Mouse (Mus musculus) intestine, embryonic 14.5 days (tissue): Measurements from ENCODE around the gene Wwp2. TPM values are rescaled to one million over a fixed set of nuclear protein-coding genes. Genes with fewer than 3 reads are reported as not detected.
A peak's percentile ranks its signal among the peaks of the same experiment; 100 is the strongest.

Experiments used
- ATAC-seq: fragments of 200-750 bp; cut with Nextera tagmentation; replicated peaks from 2 replicates; pipeline ENCODE4 v1.8.0; 2017; ENCODE audit warnings: low read depth, moderate number of reproducible peaks, moderate TSS enrichment, moderate library complexity; ENCODE audit not compliant: low FRiP score, low TSS enrichment
- DNase-seq: peaks from one replicate; pipeline ENCODE4 v3.0.0-alpha.2; 2018; ENCODE audit warnings: low spot score
- H3K27ac ChIP-seq: fragments of 300-500 bp; sonication (generic); 2 replicates; pipeline ENCODE4 v1.5.1; 2014; ENCODE audit warnings: low read depth, mild to moderate bottlenecking, control low read depth
- H3K27me3 ChIP-seq: fragments of 300-500 bp; sonication (generic); replicated peaks from 2 replicates; pipeline ENCODE4 v1.6.1; 2014; ENCODE audit warnings: low read length, control low read depth; ENCODE audit not compliant: control insufficient read depth, insufficient read depth
- H3K36me3 ChIP-seq: fragments of 300-500 bp; sonication (generic); 2 replicates; pipeline ENCODE4 v1.6.1; 2014; ENCODE audit warnings: low read length, control low read depth; ENCODE audit not compliant: control insufficient read depth, insufficient read depth
- H3K4me1 ChIP-seq: fragments of 300-500 bp; sonication (generic); replicated peaks from 2 replicates; pipeline ENCODE4 v1.6.1; 2014; ENCODE audit warnings: low read length, control low read depth, mixed read lengths; ENCODE audit not compliant: control insufficient read depth, insufficient read depth
- H3K4me2 ChIP-seq: fragments of 300-500 bp; sonication (generic); 2 replicates; pipeline ENCODE4 v1.6.1; 2014; ENCODE audit warnings: low read length
- H3K4me3 ChIP-seq: fragments of 300-500 bp; sonication (generic); 2 replicates; pipeline ENCODE4 v1.5.1; 2014; ENCODE audit warnings: low read depth, low read length, control low read depth, mixed read lengths
- H3K9ac ChIP-seq: fragments of 300-500 bp; sonication (generic); 2 replicates; pipeline ENCODE4 v1.6.1; 2014; ENCODE audit warnings: mild to moderate bottlenecking, low read length
- H3K9me3 ChIP-seq: fragments of 300-500 bp; sonication (generic); 2 replicates; pipeline ENCODE4 v1.6.1; 2016; ENCODE audit warnings: low read length, control low read depth; ENCODE audit not compliant: control insufficient read depth
- WGBS: fragments of 180-500 bp; shearing (Covaris S2); extraction: QIAGEN DNeasy Blood & Tissue Kit; methylation state at CpG from one replicate; pipeline ENCODE4 v1.1.7; 2014; 5-methylcytosine and 5-hydroxymethylcytosine counted together
- polyA plus RNA-seq: library from polyadenylated mRNA; unstranded; fragments of >200 nt; fragmentation: Nextera tagmentation; extraction: Ambion mirVana; gene quantifications from 2 replicates; pipeline ENCODE4 v1.2.1, GENCODE M21; 2014

Gene Wwp2
- polyA plus RNA-seq, 1 experiment from 2014 or later: 43.6 TPM

DNA sequence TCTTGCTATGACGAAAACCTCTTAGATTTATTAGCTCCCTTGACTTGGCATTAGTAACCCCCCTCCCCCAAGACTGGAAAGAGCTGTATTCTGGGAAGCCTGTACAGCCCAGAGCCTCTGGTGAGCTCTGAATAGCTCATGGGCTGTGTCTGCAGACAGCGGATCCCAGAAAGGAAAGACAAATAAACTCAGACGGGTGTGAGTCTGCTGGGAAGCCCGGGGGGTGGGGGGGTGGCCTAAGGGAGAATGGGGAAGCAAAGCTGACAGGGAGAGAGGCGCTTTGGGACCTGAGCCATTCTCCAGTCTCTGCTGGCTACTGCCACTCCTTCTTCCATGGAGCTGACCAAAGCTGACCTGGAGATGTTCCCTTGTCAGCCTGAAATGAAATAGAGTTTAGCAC is 53.8 kb downstream of the Wwp2 start:
- 13% methylated on average over 5 of the region's 5 CpGs for WGBS
- H3K4me2 ChIP-seq: no peak overlapping the region
- peak overlapping the region; percentile 52 for H3K27ac ChIP-seq
- no peaks in the 10 kb centered on the region for H3K27me3 ChIP-seq
- no peak for DNase-seq
- no peak for ATAC-seq
- H3K4me3 ChIP-seq: no peak overlapping the region
- H3K4me1 ChIP-seq: peaks cover 25% of the 10 kb centered on the region
- no peak overlapping the region for H3K9ac ChIP-seq
- H3K36me3 ChIP-seq: no peaks in the 10 kb centered on the region
- H3K9me3 ChIP-seq: no peaks in the 10 kb centered on the region

DNA sequence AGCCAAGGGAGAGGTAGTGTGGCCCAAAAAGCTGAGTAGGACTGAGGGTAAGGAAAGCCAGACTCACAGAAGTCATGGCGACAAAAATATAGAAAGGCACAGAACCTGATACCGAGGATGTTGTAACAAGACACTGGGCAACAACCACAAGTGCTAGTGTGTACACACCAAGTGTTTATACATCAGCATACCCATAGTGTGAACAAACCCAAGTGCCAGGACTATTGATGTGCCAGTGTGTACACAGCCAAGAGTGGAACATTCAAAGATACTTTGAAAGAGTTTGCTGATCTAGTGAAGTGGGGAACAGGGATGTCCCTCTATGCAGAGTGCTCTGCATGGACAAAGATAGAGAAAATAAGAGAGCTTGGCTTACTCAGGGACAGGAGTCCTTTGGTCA is 54.5 kb downstream of the Wwp2 start:
- WGBS: 63% methylated on average over 2 of the region's 2 CpGs
- no peaks in the 10 kb centered on the region for H3K27me3 ChIP-seq

DNA sequence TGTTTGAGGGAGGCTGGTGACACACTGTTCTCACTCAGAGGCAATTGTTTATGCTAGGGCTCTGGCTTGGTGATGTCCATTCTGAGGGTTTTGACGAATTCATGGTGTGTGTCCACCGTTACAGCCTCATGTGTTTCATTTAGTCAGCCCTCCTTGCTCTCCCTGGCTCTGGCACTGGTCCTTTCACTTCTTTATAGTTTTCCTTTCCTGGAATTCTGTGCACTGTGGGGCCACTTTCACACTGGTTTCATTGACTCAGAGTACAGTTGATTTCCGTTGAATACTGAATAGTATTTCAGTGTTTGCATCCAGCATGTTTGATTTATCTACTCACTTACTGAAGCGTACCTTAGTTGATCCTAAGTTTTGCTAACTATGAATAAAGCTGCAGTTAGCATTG is 55.0 kb downstream of the Wwp2 start:
- Histone ChIP-seq H3K27ac (no peak overlapping the region), H3K9me3 (no peaks in the 10 kb centered on the region), H3K4me2 (no peak overlapping the region), H3K27me3 (no peaks in the 10 kb centered on the region), H3K4me3 (no peak overlapping the region), H3K4me1 (peaks cover 35% of the 10 kb centered on the region), H3K36me3 (no peaks in the 10 kb centered on the region), H3K9ac (no peak overlapping the region)
- WGBS: 47% methylated on average over 4 of the region's 4 CpGs
- ATAC-seq: no peak
- no peak for DNase-seq

More for the DNA sequence above, 54.5 kb downstream of the Wwp2 start:
- Histone ChIP-seq H3K9ac (no peak overlapping the region), H3K9me3 (no peaks in the 10 kb centered on the region), H3K36me3 (no peaks in the 10 kb centered on the region), H3K4me3 (no peak overlapping the region), H3K4me1 (peaks cover 31% of the 10 kb centered on the region), H3K27ac (no peak overlapping the region), H3K4me2 (no peak overlapping the region)
- ATAC-seq (no peak), DNase-seq (no peak)

GRCm38 (mm10) chr8:107491831-107492230 is 55.7 kb downstream of the Wwp2 start:
- Histone ChIP-seq H3K4me1 (peaks cover 35% of the 10 kb centered on the region), H3K27me3 (no peaks in the 10 kb centered on the region), H3K27ac (no peak overlapping the region), H3K4me3 (no peak overlapping the region), H3K36me3 (no peaks in the 10 kb centered on the region), H3K9me3 (no peaks in the 10 kb centered on the region), H3K9ac (no peak overlapping the region), H3K4me2 (no peak overlapping the region)
- DNase-seq (no peak), ATAC-seq (no peak)

DNA sequence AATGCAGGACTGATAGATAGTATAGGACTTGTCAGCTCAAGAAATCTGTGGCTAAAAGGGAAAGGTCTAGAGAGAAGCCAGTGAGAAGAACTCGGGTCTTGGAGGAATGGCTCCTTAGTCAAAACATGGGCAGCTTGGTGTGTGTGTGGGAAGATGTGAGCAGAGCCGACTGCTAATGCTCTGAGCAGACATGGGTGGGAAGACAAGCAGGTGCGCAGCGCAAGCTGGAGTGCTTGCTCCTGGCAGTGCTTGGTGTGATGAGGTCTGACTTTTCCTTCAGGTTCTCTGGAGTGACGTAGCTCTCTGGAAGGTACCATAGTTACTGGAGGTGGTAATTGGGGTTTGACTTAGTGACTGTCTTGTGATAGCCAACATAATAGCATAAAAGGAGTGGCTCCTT is 56.6 kb downstream of the Wwp2 start:
- Histone ChIP-seq H3K27me3 (no peaks in the 10 kb centered on the region), H3K4me1 (peaks cover 35% of the 10 kb centered on the region), H3K9ac (no peak overlapping the region), H3K36me3 (no peaks in the 10 kb centered on the region), H3K4me2 (no peak overlapping the region), H3K27ac (no peak overlapping the region), H3K4me3 (no peak overlapping the region), H3K9me3 (no peaks in the 10 kb centered on the region)
- DNase-seq (no peak), ATAC-seq (no peak)
- WGBS: 98% methylated on average over 5 of the region's 5 CpGs

GRCm38 (mm10) chr8:107495425-107495824 is 59.3 kb downstream of the Wwp2 start:
- WGBS: 51% methylated on average over 9 of the region's 9 CpGs
- no peaks in the 10 kb centered on the region for H3K27me3 ChIP-seq
- ATAC-seq (no peak), DNase-seq (no peak)
- H3K4me2 ChIP-seq: no peak overlapping the region; the same call in 1 of the 2 replicates
- no peaks in the 10 kb centered on the region for H3K36me3 ChIP-seq
- peaks cover 24% of the 10 kb centered on the region for H3K4me1 ChIP-seq
- no peak overlapping the region for H3K9ac ChIP-seq
- no peaks in the 10 kb centered on the region for H3K9me3 ChIP-seq
- no peak overlapping the region for H3K4me3 ChIP-seq
- H3K27ac ChIP-seq: 0 out of 2 replicates have a peak overlapping the region, but pooled peaks have one; percentile 38

- no peak overlapping the region for H3K9ac ChIP-seq
- no peaks in the 10 kb centered on the region for H3K27me3 ChIP-seq
- peaks cover 17% of the 10 kb centered on the region for H3K4me1 ChIP-seq
- H3K27ac ChIP-seq: no peak overlapping the region
- DNase-seq (no peak), ATAC-seq (no peak)
- H3K4me3 ChIP-seq: no peak overlapping the region
- no peaks in the 10 kb centered on the region for H3K9me3 ChIP-seq
- no peaks in the 10 kb centered on the region for H3K36me3 ChIP-seq
- 83% methylated on average over 6 of the region's 6 CpGs for WGBS
- H3K4me2 ChIP-seq: no peak overlapping the region
Observed at GRCm38 (mm10) chr8:107497708-107498107, 61.5 kb downstream of the Wwp2 start.

DNA sequence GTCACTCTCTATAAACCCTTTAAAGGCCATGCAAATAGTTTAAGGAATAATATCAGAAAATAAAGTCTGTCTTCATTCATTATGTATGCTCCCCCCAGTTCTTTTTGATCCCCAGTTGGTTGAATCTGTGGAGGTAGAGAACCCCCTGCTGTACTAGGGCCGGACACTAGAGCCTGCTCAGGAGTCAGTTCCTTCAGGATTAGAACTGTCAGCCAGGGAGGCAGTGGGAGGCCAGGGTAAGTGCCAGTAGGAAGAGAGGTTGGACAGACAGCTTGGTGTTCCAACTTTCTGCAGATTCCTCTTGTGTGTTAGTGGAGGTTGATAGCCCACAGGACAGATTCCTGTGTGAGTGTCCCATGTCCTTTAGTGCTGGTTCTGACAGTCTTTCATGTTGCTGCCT is 62.2 kb downstream of the Wwp2 start:
- Histone ChIP-seq H3K9ac (no peak overlapping the region), H3K4me3 (no peak overlapping the region), H3K27me3 (no peaks in the 10 kb centered on the region), H3K36me3 (no peaks in the 10 kb centered on the region), H3K27ac (0 out of 2 replicates have a peak overlapping the region, but pooled peaks have one; percentile 22), H3K4me2 (no peak overlapping the region), H3K4me1 (peaks cover 20% of the 10 kb centered on the region), H3K9me3 (no peaks in the 10 kb centered on the region)
- ATAC-seq (no peak), DNase-seq (no peak)
- WGBS: 78% methylated on average over 1 of the region's 1 CpGs

DNA sequence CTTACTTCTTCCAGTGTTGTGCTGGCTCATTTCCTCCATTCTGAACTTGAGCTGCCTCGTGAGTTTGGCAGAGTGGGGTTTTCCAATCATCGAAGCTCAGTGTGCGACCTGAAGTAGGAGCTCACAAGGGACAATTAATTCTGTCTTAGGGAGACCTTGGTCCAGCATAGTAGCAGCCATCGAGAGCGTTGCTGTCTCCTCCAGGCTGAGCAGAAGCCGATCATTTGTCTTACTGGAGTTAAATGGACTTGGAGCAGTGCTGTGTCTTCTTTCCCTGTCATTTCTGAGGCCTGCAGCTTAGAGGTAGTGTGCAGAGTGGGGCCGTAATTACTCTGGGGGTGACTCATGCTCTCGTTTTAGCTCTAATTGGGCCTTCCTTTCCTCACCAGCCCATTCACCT is 62.6 kb downstream of the Wwp2 start:
- Histone ChIP-seq H3K27ac (0 out of 2 replicates have a peak overlapping the region, but pooled peaks have one; percentile 22), H3K36me3 (no peaks in the 10 kb centered on the region), H3K9me3 (no peaks in the 10 kb centered on the region), H3K4me2 (no peak overlapping the region), H3K9ac (no peak overlapping the region), H3K4me1 (peaks cover 20% of the 10 kb centered on the region), H3K4me3 (no peak overlapping the region), H3K27me3 (no peaks in the 10 kb centered on the region)
- DNase-seq (no peak), ATAC-seq (no peak)
- WGBS: 50% methylated on average over 8 of the region's 8 CpGs
